Mouse (Mus musculus): Measurements from ENCODE around the gene Fam53b. TPM values are rescaled to one million over a fixed set of nuclear protein-coding genes. Genes with fewer than 3 reads are reported as not detected.

Gene Fam53b
- total and polyA plus RNA-seq, 3 experiments = 15.6 to 30.9 (median 22.1) TPM

- TF ChIP-seq HCFC1 (IDR thresholded peaks at IDR 0.05; ENCODE audit: low read depth, low read length) (peak; percentile 96), ETS1 (conservative IDR thresholded peaks at IDR 0.05; ENCODE audit: low read depth, low read length) (0 out of 2 replicates have a peak, but pooled peaks have one; percentile 10), JUND (conservative IDR thresholded peaks at IDR 0.05; ENCODE audit: low read depth, low read length) (no peak), MAFK (IDR thresholded peaks at IDR 0.05; ENCODE audit: insufficient replicate concordance, low read length) (no peak), MYC (IDR thresholded peaks at IDR 0.05; ENCODE audit: low read depth, low read length) (no peak), SIN3A (IDR thresholded peaks at IDR 0.05; ENCODE audit: low read length) (peak; percentile 75), TBP (conservative IDR thresholded peaks at IDR 0.05; ENCODE audit: low read depth, low read length) (peak; percentile 76; the same call in 1 of the 2 replicates), ELF1 (IDR thresholded peaks at IDR 0.05; ENCODE audit: low read depth, low read length) (peak; percentile 94), PAX5 (IDR thresholded peaks at IDR 0.05; ENCODE audit: low read length) (no peak), NELFE (IDR thresholded peaks at IDR 0.05; ENCODE audit: low read depth, low read length) (peak; percentile 70; the same call in 1 of the 2 replicates), TCF12 (IDR thresholded peaks at IDR 0.05; ENCODE audit: low read depth, low read length) (peak; percentile 96), GABPA (IDR thresholded peaks at IDR 0.05; ENCODE audit: insufficient replicate concordance, low read depth, low read length) (peak; percentile 61; the same call in 1 of the 2 replicates), UBTF (IDR thresholded peaks at IDR 0.05; ENCODE audit: low read depth, low read length) (no peak; the same call in 1 of the 2 replicates), RCOR1 (conservative IDR thresholded peaks at IDR 0.05; ENCODE audit: low read depth, low read length) (no peak), EP300 (IDR thresholded peaks at IDR 0.05; ENCODE audit: low read length) (no peak), ZKSCAN1 (IDR thresholded peaks at IDR 0.05; ENCODE audit: borderline replicate concordance, low read depth, low read length) (no peak), IRF4 (IDR thresholded peaks at IDR 0.05; ENCODE audit: low read depth, low read length) (peak; percentile 19; the same call in 1 of the 2 replicates), MAZ (IDR thresholded peaks at IDR 0.05; ENCODE audit: low read depth, low read length) (no peak)
Measured at GRCm38 (mm10) chr7:132859042-132859958, 45.6 kb upstream of the Fam53b start, which contains the start of gene Abraxas2 (continued).

GRCm38 (mm10) chr7:132858043-132858608 is 44.4 kb upstream of the Fam53b start:
- TF ChIP-seq ETS1 (conservative IDR thresholded peaks at IDR 0.05; ENCODE audit: low read depth, low read length) = no peak
- peak; percentile 71; the same call in 1 of the 2 replicates for TF ChIP-seq TBP (conservative IDR thresholded peaks at IDR 0.05; ENCODE audit: low read depth, low read length)
- TF ChIP-seq MEF2A (IDR thresholded peaks at IDR 0.05; ENCODE audit: borderline replicate concordance, low read depth, low read length) = no peak
- peak; percentile 20; the same call in 1 of the 2 replicates for TF ChIP-seq MYC (IDR thresholded peaks at IDR 0.05; ENCODE audit: low read depth, low read length)
- peak; percentile 68 for TF ChIP-seq ZNF384 (IDR thresholded peaks at IDR 0.05; ENCODE audit: low read depth, low read length)
- TF ChIP-seq RAD21 (IDR thresholded peaks at IDR 0.05; ENCODE audit: low read depth, low read length) = no peak
- no peak for TF ChIP-seq NRF1 (IDR thresholded peaks at IDR 0.05; ENCODE audit: low read depth, low read length)
- TF ChIP-seq ELF1 (IDR thresholded peaks at IDR 0.05; ENCODE audit: low read depth, low read length) = no peak
- no peak for TF ChIP-seq E2F4 (IDR thresholded peaks at IDR 0.05; ENCODE audit: insufficient replicate concordance, low read depth, low read length)
- peak in 1 of 2 experiments; percentile 29; a peak in 1 of 4 replicates for TF ChIP-seq CTCF (conservative IDR thresholded peaks at IDR 0.05 in 1 of 2, IDR thresholded peaks at IDR 0.05 in 1 of 2; ENCODE audit: low read depth in 2 of 2, low read length in 2 of 2)
- DNase-seq (ENCODE audit: extremely low read depth) = peak; percentile 51
- peak overlapping the region; percentile 65; the same call in 1 of the 2 replicates for H3K9ac ChIP-seq (ENCODE audit: insufficient read depth, low read depth)
- no peak overlapping the region for H3K27ac ChIP-seq (ENCODE audit: insufficient read depth, low read depth)
- peak overlapping the region; percentile 89; the same call in 1 of the 2 replicates for H3K4me2 ChIP-seq (ENCODE audit: insufficient read depth, low read depth, poor library complexity, severe bottlenecking)
- dilution Hi-C loops (cut with MboI; ENCODE audit: extremely low pct_ligation_motif_present, extremely low pct_unique_long_range_greater_than_20kb, low sequenced_read_pairs) (no loop called here), in situ Hi-C loops (cut with MboI; ENCODE audit: low pct_ligation_motif_present, low pct_unique_long_range_greater_than_20kb, low sequenced_read_pairs) (no loop called here)
- peak overlapping the region in 1 of 3 experiments; percentile 89 for H3K4me3 ChIP-seq (replicated peaks in 1 of 3; ENCODE audit: low read depth in 2 of 3, low read length in 2 of 3, poor library complexity in 1 of 3)
- peaks cover 2 to 30% of the 10 kb centered on the region in 2 experiments for H3K4me1 ChIP-seq (ENCODE audit: control insufficient read depth in 1 of 2, insufficient read depth in 2 of 2)
- H3K79me2 ChIP-seq (replicated peaks; ENCODE audit: control insufficient read depth, extremely low read depth, insufficient read depth, poor library complexity, severe bottlenecking) = peaks cover 27% of the 10 kb centered on the region
- peaks cover 0 to 10% of the 10 kb centered on the region in 2 experiments for H3K36me3 ChIP-seq (replicated peaks in 1 of 2; ENCODE audit: control insufficient read depth in 1 of 2, insufficient read depth in 1 of 2, low read length in 1 of 2)
- no peaks in the 10 kb centered on the region for H3K9me3 ChIP-seq (replicated peaks; ENCODE audit: low read length)
- no peaks in the 10 kb centered on the region for H3K27me3 ChIP-seq (replicated peaks)

Measured in CH12.LX (cell line).